Mouse (Mus musculus): ENCODE data around the gene S100a6. TPM values are rescaled to one million over a fixed set of nuclear protein-coding genes. Genes with fewer than 3 reads are reported as not detected.

S100a6 gene
- polyA plus RNA-seq, 1 experiment from 2014 or later: 422 TPM

DNA sequence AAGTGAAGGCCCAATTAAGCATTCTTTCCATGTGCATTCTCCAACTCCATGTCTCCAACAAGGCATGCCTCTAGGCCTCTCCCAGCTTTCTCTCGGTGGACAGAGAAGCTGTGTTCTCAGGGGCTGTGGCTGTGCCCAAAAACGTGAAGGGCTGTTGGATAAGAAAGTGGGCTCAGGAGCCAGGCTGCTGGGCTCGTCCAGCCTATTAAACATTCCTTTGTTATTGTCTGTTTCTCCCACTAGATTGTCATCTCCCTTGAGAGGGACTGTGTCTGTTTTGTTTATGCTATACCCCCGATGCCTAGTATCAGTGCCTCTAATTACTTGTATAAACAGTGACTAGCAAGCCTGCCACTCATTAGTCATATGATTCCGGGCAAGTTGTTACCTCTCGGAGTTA is 14.9 kb upstream of the S100a6 start:
- WGBS: 35% methylated on average over 6 of the region's 6 CpGs
- Histone ChIP-seq H3K4me3 (ENCODE audit: low read length) (no peak overlapping the region), H3K27ac (ENCODE audit: low read length) (no peak overlapping the region), H3K9me3 (ENCODE audit: control insufficient read depth, low read length) (no peaks in the 10 kb centered on the region), H3K27me3 (replicated peaks; ENCODE audit: control insufficient read depth, insufficient read depth, low read length) (no peaks in the 10 kb centered on the region), H3K4me1 (ENCODE audit: control insufficient read depth, insufficient read depth, low read length) (no peaks in the 10 kb centered on the region), H3K36me3 (ENCODE audit: control insufficient read depth, insufficient read depth, low read length) (no peaks in the 10 kb centered on the region), H3K4me2 (ENCODE audit: low read depth, low read length) (no peak overlapping the region), H3K9ac (ENCODE audit: low read depth, low read length) (no peak overlapping the region)
- ATAC-seq: no peak

DNA sequence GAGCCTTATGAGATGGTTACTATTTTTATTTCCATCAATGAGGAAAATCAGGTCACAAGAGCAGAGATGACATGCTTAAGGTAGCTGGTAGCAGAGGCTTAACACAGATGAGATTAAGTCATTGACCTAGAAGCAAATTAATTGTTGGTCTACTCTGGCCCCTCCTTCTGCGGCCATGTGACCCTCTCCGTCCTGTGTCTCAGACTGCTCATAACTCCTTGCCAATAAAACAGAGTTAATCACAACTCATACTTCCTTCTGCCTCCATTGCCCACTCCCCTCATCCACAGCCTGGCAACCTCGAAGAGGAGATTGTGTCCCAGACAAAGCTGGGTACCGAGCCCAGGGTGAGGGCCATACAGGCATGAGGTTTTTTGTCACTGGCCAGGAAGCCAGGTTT is 14.5 kb upstream of the S100a6 start:
- H3K27ac ChIP-seq (ENCODE audit: low read length): no peak overlapping the region
- no peaks in the 10 kb centered on the region for H3K4me1 ChIP-seq (ENCODE audit: control insufficient read depth, insufficient read depth, low read length)
- no peak overlapping the region for H3K4me2 ChIP-seq (ENCODE audit: low read depth, low read length)
- ATAC-seq: no peak
- no peaks in the 10 kb centered on the region for H3K36me3 ChIP-seq (ENCODE audit: control insufficient read depth, insufficient read depth, low read length)
- H3K9me3 ChIP-seq (ENCODE audit: control insufficient read depth, low read length): no peaks in the 10 kb centered on the region
- H3K4me3 ChIP-seq (ENCODE audit: low read length): no peak overlapping the region
- WGBS: 73% methylated on average over 4 of the region's 4 CpGs
- no peak overlapping the region for H3K9ac ChIP-seq (ENCODE audit: low read depth, low read length)
- H3K27me3 ChIP-seq (replicated peaks; ENCODE audit: control insufficient read depth, insufficient read depth, low read length): no peaks in the 10 kb centered on the region

DNA sequence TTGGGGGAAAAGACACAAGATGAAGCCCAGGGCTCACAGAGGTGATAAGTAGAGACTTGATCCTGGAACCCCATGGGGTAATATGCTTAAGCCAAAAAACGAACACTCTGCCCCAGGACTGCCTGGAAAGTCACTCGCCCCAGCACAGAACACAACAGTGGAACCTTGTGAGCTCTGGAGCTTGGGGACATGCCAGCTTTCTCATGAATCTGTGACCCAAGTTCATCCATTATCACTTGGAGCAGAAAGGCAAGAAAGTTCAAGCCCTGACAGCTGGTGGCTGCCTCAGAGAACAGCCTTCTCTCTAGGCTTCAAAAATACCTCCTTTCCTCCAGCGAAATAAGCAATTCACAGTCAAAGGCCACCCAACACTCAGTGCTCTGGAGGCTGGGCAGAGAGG is 13.3 kb upstream of the S100a6 start:
- Histone ChIP-seq H3K9ac (ENCODE audit: low read depth, low read length) (no peak overlapping the region), H3K4me3 (ENCODE audit: low read length) (no peak overlapping the region), H3K4me1 (ENCODE audit: control insufficient read depth, insufficient read depth, low read length) (peaks cover 5% of the 10 kb centered on the region), H3K27ac (ENCODE audit: low read length) (no peak overlapping the region), H3K36me3 (ENCODE audit: control insufficient read depth, insufficient read depth, low read length) (no peaks in the 10 kb centered on the region), H3K9me3 (ENCODE audit: control insufficient read depth, low read length) (no peaks in the 10 kb centered on the region), H3K4me2 (ENCODE audit: low read depth, low read length) (no peak overlapping the region), H3K27me3 (replicated peaks; ENCODE audit: control insufficient read depth, insufficient read depth, low read length) (no peaks in the 10 kb centered on the region)
- ATAC-seq: no peak
- WGBS: 71% methylated on average over 3 of the region's 3 CpGs

DNA sequence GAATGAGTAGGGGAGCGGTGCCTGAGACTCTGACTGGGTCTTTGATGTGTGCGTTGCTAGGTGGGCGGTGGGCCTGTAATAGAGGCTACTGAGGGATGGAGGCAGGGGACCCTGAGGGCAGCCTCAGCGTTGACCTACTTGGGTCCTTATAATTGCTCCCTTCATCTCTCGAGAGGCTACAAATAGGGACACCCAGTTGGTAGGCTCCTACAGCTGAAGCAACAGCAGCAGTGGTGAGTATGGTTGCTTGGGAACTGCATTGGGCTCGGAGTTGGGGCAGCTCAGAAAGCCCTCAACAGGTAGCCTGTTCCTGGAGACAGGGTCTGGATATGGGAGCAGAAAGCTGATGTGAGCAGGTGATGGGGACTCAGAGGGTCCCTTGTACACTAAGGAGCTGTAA is 12.6 kb upstream of the S100a6 start:
- Histone ChIP-seq H3K27me3 (replicated peaks; ENCODE audit: control insufficient read depth, insufficient read depth, low read length) (no peaks in the 10 kb centered on the region), H3K9ac (ENCODE audit: low read depth, low read length) (no peak overlapping the region), H3K36me3 (ENCODE audit: control insufficient read depth, insufficient read depth, low read length) (no peaks in the 10 kb centered on the region), H3K27ac (ENCODE audit: low read length) (no peak overlapping the region), H3K4me3 (ENCODE audit: low read length) (no peak overlapping the region), H3K4me2 (ENCODE audit: low read depth, low read length) (no peak overlapping the region), H3K4me1 (ENCODE audit: control insufficient read depth, insufficient read depth, low read length) (peaks cover 12% of the 10 kb centered on the region), H3K9me3 (ENCODE audit: control insufficient read depth, low read length) (no peaks in the 10 kb centered on the region)
- 89% methylated on average over 6 of the region's 6 CpGs for WGBS
- no peak for ATAC-seq

DNA sequence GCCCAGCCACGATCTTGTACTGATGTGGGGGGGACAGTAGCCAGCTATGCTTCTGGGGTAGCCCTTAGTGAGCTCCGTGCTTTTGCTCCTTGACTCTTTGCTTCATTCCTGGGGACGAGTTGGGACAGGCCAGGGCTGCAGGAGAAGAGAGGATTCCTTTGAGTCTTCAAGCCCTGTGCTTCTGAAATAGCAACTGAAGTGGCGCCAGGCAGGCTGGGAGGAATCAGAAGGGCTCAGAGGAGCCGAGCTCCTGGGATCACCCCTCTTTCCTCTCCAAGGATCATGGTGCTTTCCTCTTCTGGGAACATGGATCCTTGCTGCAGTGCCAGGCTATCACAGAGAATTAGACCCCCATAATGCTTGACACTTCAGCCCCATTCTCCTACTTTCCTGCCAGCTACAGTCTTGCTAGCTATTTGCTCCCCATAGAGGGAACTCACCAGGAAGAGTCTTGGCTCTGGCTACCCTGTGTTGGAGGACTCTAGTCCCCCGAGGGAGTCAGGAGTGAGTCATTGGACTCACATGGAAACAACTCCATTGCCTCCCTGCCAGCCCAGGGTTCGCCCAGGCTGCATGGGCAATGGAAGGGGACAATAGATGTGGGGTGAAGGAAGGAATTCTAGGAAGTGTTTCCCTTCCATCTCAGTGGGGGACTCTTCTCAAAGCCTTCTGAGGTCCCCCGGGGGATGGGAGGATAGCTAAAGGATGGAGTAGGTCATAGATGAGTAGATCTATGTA is 12.1 kb upstream of the S100a6 start:
- no peak for ATAC-seq
- no peaks in the 10 kb centered on the region for H3K36me3 ChIP-seq (ENCODE audit: control insufficient read depth, insufficient read depth, low read length)
- no peaks in the 10 kb centered on the region for H3K27me3 ChIP-seq (replicated peaks; ENCODE audit: control insufficient read depth, insufficient read depth, low read length)
- H3K4me3 ChIP-seq (ENCODE audit: low read length): no peak overlapping the region
- H3K27ac ChIP-seq (ENCODE audit: low read length): no peak overlapping the region
- no peak overlapping the region for H3K9ac ChIP-seq (ENCODE audit: low read depth, low read length)
- H3K4me2 ChIP-seq (ENCODE audit: low read depth, low read length): no peak overlapping the region
- peaks cover 16% of the 10 kb centered on the region for H3K4me1 ChIP-seq (ENCODE audit: control insufficient read depth, insufficient read depth, low read length)
- no peaks in the 10 kb centered on the region for H3K9me3 ChIP-seq (ENCODE audit: control insufficient read depth, low read length)
- 77% methylated on average over 8 of the region's 8 CpGs for WGBS

DNA sequence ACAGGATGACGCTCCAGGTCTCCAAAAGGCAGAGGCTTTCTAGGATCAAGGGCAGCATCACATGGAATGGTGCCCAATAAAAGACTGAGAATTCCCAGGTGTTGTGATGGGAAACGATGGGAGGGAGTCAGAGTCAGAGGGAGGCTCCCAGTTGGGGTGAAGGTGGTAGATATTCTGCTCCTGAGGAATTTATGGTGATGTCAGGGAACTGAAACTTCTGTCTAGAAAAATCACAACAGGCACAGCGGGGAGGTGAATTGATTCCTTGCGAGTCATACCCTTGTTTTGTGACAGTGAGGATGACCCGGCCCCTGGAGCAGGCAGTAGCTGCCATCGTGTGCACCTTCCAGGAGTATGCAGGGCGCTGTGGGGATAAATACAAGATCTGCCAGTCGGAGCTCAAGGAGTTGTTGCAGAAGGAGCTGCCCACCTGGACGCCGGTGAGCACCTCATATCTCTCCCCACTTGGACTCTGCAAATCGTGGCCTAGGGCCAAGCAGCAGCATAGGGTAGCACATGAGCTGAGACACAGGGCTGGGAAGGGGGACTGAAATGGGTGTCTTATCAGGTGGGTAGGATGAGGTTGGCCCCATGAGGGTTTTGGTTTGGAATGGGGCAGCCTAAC is 11.1 kb upstream of the S100a6 start, which contains the start of gene Gm42674:
Gm42674 (plus strand) TSS at position 419 of the 625 bp plus-strand sequence.
- H3K9me3 ChIP-seq (ENCODE audit: control insufficient read depth, low read length): no peaks in the 10 kb centered on the region
- H3K4me2 ChIP-seq (ENCODE audit: low read depth, low read length): no peak within 1 kb of the TSS
- no peak within 1 kb of the TSS for H3K9ac ChIP-seq (ENCODE audit: low read depth, low read length)
- ATAC-seq: no peak
- no peaks in the 10 kb centered on the region for H3K27me3 ChIP-seq (replicated peaks; ENCODE audit: control insufficient read depth, insufficient read depth, low read length)
- H3K4me3 ChIP-seq (ENCODE audit: low read length): no peak within 1 kb of the TSS
- H3K36me3 ChIP-seq (ENCODE audit: control insufficient read depth, insufficient read depth, low read length): no peaks in the 10 kb centered on the region
- whole genome bisulfite sequencing: 79% methylated on average over 11 of the region's 11 CpGs
- H3K27ac ChIP-seq (ENCODE audit: low read length): no peak within 1 kb of the TSS
- H3K4me1 ChIP-seq (ENCODE audit: control insufficient read depth, insufficient read depth, low read length): peaks cover 18% of the 10 kb centered on the region

DNA sequence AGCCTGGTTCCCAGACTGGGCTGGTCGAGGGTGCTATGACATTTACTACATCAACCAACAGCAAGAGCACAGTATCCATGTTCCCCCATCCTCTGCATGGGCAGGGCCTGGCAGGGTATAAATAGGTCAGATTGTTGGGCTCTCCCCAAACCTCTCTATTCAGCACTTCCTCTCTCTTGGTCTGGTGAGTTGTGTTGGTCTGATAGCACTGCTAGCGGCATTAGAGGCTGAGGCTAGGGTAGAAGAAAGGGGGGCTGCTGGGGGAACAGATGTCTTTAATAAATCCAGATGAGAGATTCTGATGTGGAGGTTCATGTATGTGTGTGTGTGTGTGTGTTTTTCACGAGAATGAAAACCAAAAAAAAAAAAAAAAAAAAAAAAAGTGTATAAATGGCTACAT is 9.1 kb upstream of the S100a6 start, which contains the start of gene S100a4:
S100a4 (plus strand) TSS at position 149 of the 400 bp plus-strand sequence.
- peak within 1 kb of the TSS; percentile 61 for H3K27ac ChIP-seq (ENCODE audit: low read length)
- no peak for ATAC-seq
- no peak within 1 kb of the TSS for H3K4me2 ChIP-seq (ENCODE audit: low read depth, low read length)
- H3K4me3 ChIP-seq (ENCODE audit: low read length): no peak within 1 kb of the TSS
- no peaks in the 10 kb centered on the region for H3K36me3 ChIP-seq (ENCODE audit: control insufficient read depth, insufficient read depth, low read length)
- no peaks in the 10 kb centered on the region for H3K9me3 ChIP-seq (ENCODE audit: control insufficient read depth, low read length)
- peaks cover 18% of the 10 kb centered on the region for H3K4me1 ChIP-seq (ENCODE audit: control insufficient read depth, insufficient read depth, low read length)
- no peak within 1 kb of the TSS for H3K9ac ChIP-seq (ENCODE audit: low read depth, low read length)
- WGBS: 43% methylated on average over 3 of the region's 3 CpGs
- H3K27me3 ChIP-seq (replicated peaks; ENCODE audit: control insufficient read depth, insufficient read depth, low read length): no peaks in the 10 kb centered on the region

DNA sequence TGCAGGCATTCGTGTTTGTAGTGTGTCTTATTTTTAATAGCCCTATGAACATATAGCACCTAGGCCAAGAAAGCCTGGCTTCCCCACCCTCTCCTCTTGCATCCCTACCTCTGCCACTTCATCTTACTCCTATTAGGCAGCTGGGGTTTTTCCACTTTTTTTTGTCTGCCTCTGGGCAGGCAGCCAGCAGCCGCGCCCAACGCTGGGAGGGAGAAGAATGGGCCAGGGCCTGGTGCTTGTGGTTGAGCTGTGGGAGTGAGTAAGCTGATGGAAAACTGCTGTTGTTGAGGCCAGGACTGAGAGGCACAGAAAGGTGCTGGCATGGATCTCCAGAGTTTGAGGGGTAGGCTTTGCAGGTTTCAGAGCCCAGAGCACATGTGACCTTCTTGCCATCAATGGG is 8.3 kb upstream of the S100a6 start:
- Histone ChIP-seq H3K36me3 (ENCODE audit: control insufficient read depth, insufficient read depth, low read length) (no peaks in the 10 kb centered on the region), H3K27me3 (replicated peaks; ENCODE audit: control insufficient read depth, insufficient read depth, low read length) (no peaks in the 10 kb centered on the region), H3K9me3 (ENCODE audit: control insufficient read depth, low read length) (no peaks in the 10 kb centered on the region), H3K4me3 (ENCODE audit: low read length) (no peak overlapping the region), H3K4me1 (ENCODE audit: control insufficient read depth, insufficient read depth, low read length) (peaks cover 21% of the 10 kb centered on the region), H3K27ac (ENCODE audit: low read length) (peak overlapping the region; percentile 61), H3K9ac (ENCODE audit: low read depth, low read length) (no peak overlapping the region), H3K4me2 (ENCODE audit: low read depth, low read length) (no peak overlapping the region)
- peak; percentile 61 for ATAC-seq
- WGBS: 31% methylated on average over 4 of the region's 4 CpGs

DNA sequence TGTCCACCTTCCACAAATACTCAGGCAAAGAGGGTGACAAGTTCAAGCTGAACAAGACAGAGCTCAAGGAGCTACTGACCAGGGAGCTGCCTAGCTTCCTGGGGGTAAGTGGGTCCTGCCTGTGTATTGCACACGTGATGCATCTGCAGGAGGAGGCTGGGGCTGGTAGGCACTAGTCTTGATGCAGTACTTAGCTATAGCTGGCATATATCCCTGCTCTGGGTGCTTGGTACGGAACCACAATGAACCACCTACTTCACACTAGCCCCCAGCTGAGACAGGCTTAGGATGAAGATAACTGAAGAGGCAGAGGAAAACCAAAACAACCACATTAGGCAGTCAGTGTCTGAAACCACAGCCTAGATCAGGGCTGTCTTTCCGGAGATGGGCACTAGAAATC is 7.6 kb upstream of the S100a6 start:
- Histone ChIP-seq H3K4me3 (ENCODE audit: low read length) (no peak overlapping the region), H3K27ac (ENCODE audit: low read length) (peak overlapping the region; percentile 61), H3K4me1 (ENCODE audit: control insufficient read depth, insufficient read depth, low read length) (peaks cover 24% of the 10 kb centered on the region), H3K4me2 (ENCODE audit: low read depth, low read length) (no peak overlapping the region), H3K36me3 (ENCODE audit: control insufficient read depth, insufficient read depth, low read length) (no peaks in the 10 kb centered on the region), H3K9ac (ENCODE audit: low read depth, low read length) (no peak overlapping the region), H3K27me3 (replicated peaks; ENCODE audit: control insufficient read depth, insufficient read depth, low read length) (no peaks in the 10 kb centered on the region), H3K9me3 (ENCODE audit: control insufficient read depth, low read length) (no peaks in the 10 kb centered on the region)
- no peak for ATAC-seq
- WGBS: 87% methylated on average over 3 of the region's 3 CpGs

All from intestine, embryonic 16.5 days (tissue).